Mouse (Mus musculus): ENCODE measurements around the gene 4930564D02Rik. TPM values are rescaled to one million over a fixed set of nuclear protein-coding genes. Genes with fewer than 3 reads are reported as not detected.

The 4930564D02Rik gene
- polyA plus RNA-seq, 1 experiment from 2014 or later = not detected

- WGBS = 64% methylated on average over 7 of the region's 7 CpGs
- no peak overlapping the region for H3K9ac ChIP-seq
- no peaks in the 10 kb centered on the region for H3K9me3 ChIP-seq
- H3K27me3 ChIP-seq = no peaks in the 10 kb centered on the region; the same call in 1 of the 2 replicates
- no peak for ATAC-seq (ENCODE audit: insufficient number of reproducible peaks, insufficient read depth, low FRiP score, low TSS enrichment, low read depth)
- no peak overlapping the region for H3K4me2 ChIP-seq
- H3K4me3 ChIP-seq = no peak overlapping the region
- H3K36me3 ChIP-seq = no peaks in the 10 kb centered on the region
- no peak overlapping the region for H3K27ac ChIP-seq
- H3K4me1 ChIP-seq = peaks cover 5% of the 10 kb centered on the region
These were observed 6.7 kb upstream of the 4930564D02Rik start for GRCm38 (mm10) chr3:105059911-105060310.

- peaks cover 5% of the 10 kb centered on the region for H3K4me1 ChIP-seq
- H3K9me3 ChIP-seq = no peaks in the 10 kb centered on the region
- WGBS = 25% methylated on average over 6 of the region's 6 CpGs
- no peak overlapping the region for H3K9ac ChIP-seq
- H3K4me3 ChIP-seq = no peak overlapping the region
- H3K27me3 ChIP-seq = no peaks in the 10 kb centered on the region; the same call in 1 of the 2 replicates
- H3K27ac ChIP-seq = no peak overlapping the region
- no peak for ATAC-seq (ENCODE audit: insufficient number of reproducible peaks, insufficient read depth, low FRiP score, low TSS enrichment, low read depth)
- H3K36me3 ChIP-seq = no peaks in the 10 kb centered on the region
- H3K4me2 ChIP-seq = no peak overlapping the region
These were observed 5.7 kb upstream of the 4930564D02Rik start for GRCm38 (mm10) chr3:105060992-105061391.

GRCm38 (mm10) chr3:105061496-105061895 lies 5.1 kb upstream of the 4930564D02Rik start:
- Histone ChIP-seq H3K4me1 (peaks cover 5% of the 10 kb centered on the region), H3K36me3 (no peaks in the 10 kb centered on the region), H3K9me3 (no peaks in the 10 kb centered on the region), H3K4me2 (no peak overlapping the region), H3K27ac (no peak overlapping the region), H3K27me3 (no peaks in the 10 kb centered on the region; the same call in 1 of the 2 replicates), H3K4me3 (no peak overlapping the region), H3K9ac (no peak overlapping the region)
- 63% methylated on average over 3 of the region's 3 CpGs for WGBS
- ATAC-seq (ENCODE audit: insufficient number of reproducible peaks, insufficient read depth, low FRiP score, low TSS enrichment, low read depth) = no peak

- Histone ChIP-seq H3K9ac (no peak overlapping the region), H3K4me2 (no peak overlapping the region), H3K9me3 (no peaks in the 10 kb centered on the region), H3K27me3 (no peaks in the 10 kb centered on the region; the same call in 1 of the 2 replicates), H3K4me3 (no peak overlapping the region), H3K27ac (no peak overlapping the region), H3K36me3 (no peaks in the 10 kb centered on the region), H3K4me1 (peaks cover 5% of the 10 kb centered on the region)
- ATAC-seq (ENCODE audit: insufficient number of reproducible peaks, insufficient read depth, low FRiP score, low TSS enrichment, low read depth) = no peak
- WGBS = 50% methylated on average over 1 of the region's 1 CpGs
These were observed 4.7 kb upstream of the 4930564D02Rik start for GRCm38 (mm10) chr3:105061991-105062390.

GRCm38 (mm10) chr3:105062676-105063075 lies 4.0 kb upstream of the 4930564D02Rik start:
- H3K27ac ChIP-seq = no peak overlapping the region
- no peaks in the 10 kb centered on the region for H3K9me3 ChIP-seq
- 81% methylated on average over 9 of the region's 9 CpGs for WGBS
- H3K4me2 ChIP-seq = no peak overlapping the region
- no peaks in the 10 kb centered on the region for H3K36me3 ChIP-seq
- H3K9ac ChIP-seq = no peak overlapping the region
- ATAC-seq (ENCODE audit: insufficient number of reproducible peaks, insufficient read depth, low FRiP score, low TSS enrichment, low read depth) = no peak
- H3K27me3 ChIP-seq = no peaks in the 10 kb centered on the region; the same call in 1 of the 2 replicates
- H3K4me3 ChIP-seq = no peak overlapping the region
- peaks cover 5% of the 10 kb centered on the region for H3K4me1 ChIP-seq

- H3K27me3 ChIP-seq = no peaks in the 10 kb centered on the region
- H3K27ac ChIP-seq = no peak overlapping the region
- H3K4me3 ChIP-seq = no peak overlapping the region
- H3K9ac ChIP-seq = no peak overlapping the region
- no peak overlapping the region for H3K4me2 ChIP-seq
- 31% methylated on average over 8 of the region's 8 CpGs for WGBS
- no peak for ATAC-seq (ENCODE audit: insufficient number of reproducible peaks, insufficient read depth, low FRiP score, low TSS enrichment, low read depth)
- H3K36me3 ChIP-seq = no peaks in the 10 kb centered on the region
- H3K4me1 ChIP-seq = peaks cover 9% of the 10 kb centered on the region
- H3K9me3 ChIP-seq = no peaks in the 10 kb centered on the region
These were observed 3.9 kb downstream of the 4930564D02Rik start for GRCm38 (mm10) chr3:105070553-105070952.

- 93% methylated on average over 5 of the region's 5 CpGs for WGBS
- ATAC-seq (ENCODE audit: insufficient number of reproducible peaks, insufficient read depth, low FRiP score, low TSS enrichment, low read depth) = no peak
- Histone ChIP-seq H3K9me3 (no peaks in the 10 kb centered on the region), H3K36me3 (no peaks in the 10 kb centered on the region), H3K27me3 (no peaks in the 10 kb centered on the region), H3K4me2 (no peak overlapping the region), H3K4me3 (no peak overlapping the region), H3K4me1 (peaks cover 9% of the 10 kb centered on the region), H3K9ac (no peak overlapping the region), H3K27ac (no peak overlapping the region)
These were observed 4.6 kb downstream of the 4930564D02Rik start for GRCm38 (mm10) chr3:105071251-105071650.

GRCm38 (mm10) chr3:105072536-105072935 lies 5.9 kb downstream of the 4930564D02Rik start:
- 90% methylated on average over 10 of the region's 10 CpGs for WGBS
- H3K4me2 ChIP-seq = no peak overlapping the region
- H3K27ac ChIP-seq = no peak overlapping the region
- H3K27me3 ChIP-seq = no peaks in the 10 kb centered on the region
- no peak overlapping the region for H3K4me3 ChIP-seq
- H3K9ac ChIP-seq = no peak overlapping the region
- peaks cover 9% of the 10 kb centered on the region for H3K4me1 ChIP-seq
- ATAC-seq (ENCODE audit: insufficient number of reproducible peaks, insufficient read depth, low FRiP score, low TSS enrichment, low read depth) = no peak
- no peaks in the 10 kb centered on the region for H3K9me3 ChIP-seq
- no peaks in the 10 kb centered on the region for H3K36me3 ChIP-seq

GRCm38 (mm10) chr3:105075796-105076195 lies 9.2 kb downstream of the 4930564D02Rik start:
- H3K27ac ChIP-seq = no peak overlapping the region

GRCm38 (mm10) chr3:105078231-105078826 lies 11.7 kb downstream of the 4930564D02Rik start:
- no peak overlapping the region for H3K4me3 ChIP-seq
- no peaks in the 10 kb centered on the region for H3K27me3 ChIP-seq
- no peak overlapping the region for H3K27ac ChIP-seq
- 22% methylated on average over 7 of the region's 7 CpGs for WGBS
- H3K9ac ChIP-seq = no peak overlapping the region
- ATAC-seq (ENCODE audit: insufficient number of reproducible peaks, insufficient read depth, low FRiP score, low TSS enrichment, low read depth) = no peak
- H3K9me3 ChIP-seq = no peaks in the 10 kb centered on the region
- 0 out of 2 replicates have a peak, but pooled peaks cover 3% of the 10 kb centered on the region for H3K4me1 ChIP-seq
- H3K4me2 ChIP-seq = no peak overlapping the region
- no peaks in the 10 kb centered on the region for H3K36me3 ChIP-seq

More at GRCm38 (mm10) chr3:105075796-105076195, 9.2 kb downstream of the 4930564D02Rik start:
- Histone ChIP-seq H3K4me3 (no peak overlapping the region), H3K4me2 (no peak overlapping the region), H3K9me3 (no peaks in the 10 kb centered on the region), H3K4me1 (peaks cover 4% of the 10 kb centered on the region), H3K9ac (no peak overlapping the region), H3K36me3 (no peaks in the 10 kb centered on the region), H3K27me3 (no peaks in the 10 kb centered on the region)
- ATAC-seq (ENCODE audit: insufficient number of reproducible peaks, insufficient read depth, low FRiP score, low TSS enrichment, low read depth) = no peak
- 82% methylated on average over 5 of the region's 5 CpGs for WGBS

- H3K27ac ChIP-seq = no peak overlapping the region
These were observed 20.7 kb downstream of the 4930564D02Rik start for GRCm38 (mm10) chr3:105087344-105087743.

GRCm38 (mm10) chr3:105088638-105089037 lies 22.0 kb downstream of the 4930564D02Rik start:
- Histone ChIP-seq H3K4me2 (no peak overlapping the region), H3K4me3 (no peak overlapping the region), H3K9ac (no peak overlapping the region), H3K27ac (no peak overlapping the region), H3K4me1 (peaks cover 3% of the 10 kb centered on the region; the same call in 1 of the 2 replicates), H3K9me3 (no peaks in the 10 kb centered on the region), H3K27me3 (no peaks in the 10 kb centered on the region; the same call in 1 of the 2 replicates), H3K36me3 (no peaks in the 10 kb centered on the region)
- 87% methylated on average over 2 of the region's 2 CpGs for WGBS
- no peak for ATAC-seq (ENCODE audit: insufficient number of reproducible peaks, insufficient read depth, low FRiP score, low TSS enrichment, low read depth)

More at GRCm38 (mm10) chr3:105087344-105087743, 20.7 kb downstream of the 4930564D02Rik start:
- Histone ChIP-seq H3K27me3 (no peaks in the 10 kb centered on the region; the same call in 1 of the 2 replicates), H3K4me3 (no peak overlapping the region), H3K9me3 (no peaks in the 10 kb centered on the region), H3K4me1 (peaks cover 3% of the 10 kb centered on the region; the same call in 1 of the 2 replicates), H3K36me3 (no peaks in the 10 kb centered on the region), H3K9ac (no peak overlapping the region), H3K4me2 (no peak overlapping the region)
- 56% methylated on average over 3 of the region's 3 CpGs for WGBS
- no peak for ATAC-seq (ENCODE audit: insufficient number of reproducible peaks, insufficient read depth, low FRiP score, low TSS enrichment, low read depth)

Data from embryonic facial prominence, embryonic 13.5 days (tissue).